Mouse (Mus musculus) frontal cortex, adult (tissue): Measurements from ENCODE around the gene Kank1.

Experiments used
- ATAC-seq: cut with Nextera tagmentation; 2 replicates; pipeline ENCODE4 v1.9.2; 2017; ENCODE audit warnings: mild to moderate bottlenecking, moderate library complexity, mixed read lengths; ENCODE audit not compliant: low TSS enrichment

Gene Kank1

GRCm38 (mm10) chr19:25366620-25367019, 129.8 kb downstream of the Kank1 start:
- ATAC-seq: no peak

- no peak for ATAC-seq
Observed at GRCm38 (mm10) chr19:25370428-25370827, 133.7 kb downstream of the Kank1 start.

- ATAC-seq: no peak
Observed at GRCm38 (mm10) chr19:25372794-25373193, 136.0 kb downstream of the Kank1 start.

GRCm38 (mm10) chr19:25373594-25373993, 136.8 kb downstream of the Kank1 start:
- ATAC-seq: no peak

GRCm38 (mm10) chr19:25374191-25374590, 137.4 kb downstream of the Kank1 start:
- no peak for ATAC-seq

GRCm38 (mm10) chr19:25374926-25375325, 138.2 kb downstream of the Kank1 start:
- no peak for ATAC-seq

- no peak for ATAC-seq
Observed at GRCm38 (mm10) chr19:25376871-25377270, 140.1 kb downstream of the Kank1 start.

- no peak for ATAC-seq
Observed at GRCm38 (mm10) chr19:25380675-25381074, 143.9 kb downstream of the Kank1 start.

GRCm38 (mm10) chr19:25381972-25382371, 145.2 kb downstream of the Kank1 start:
- no peak for ATAC-seq

GRCm38 (mm10) chr19:25382494-25382893, 145.7 kb downstream of the Kank1 start:
- ATAC-seq: no peak

- no peak for ATAC-seq
Observed at GRCm38 (mm10) chr19:25383386-25384146, 146.8 kb downstream of the Kank1 start.

GRCm38 (mm10) chr19:25385981-25386380, 149.2 kb downstream of the Kank1 start:
- ATAC-seq: no peak

GRCm38 (mm10) chr19:25386679-25387470, 150.1 kb downstream of the Kank1 start:
- ATAC-seq: no peak

GRCm38 (mm10) chr19:25387902-25388301, 151.1 kb downstream of the Kank1 start:
- ATAC-seq: no peak

- no peak for ATAC-seq
Observed at GRCm38 (mm10) chr19:25392135-25392534, 155.4 kb downstream of the Kank1 start.

- no peak for ATAC-seq
Observed at GRCm38 (mm10) chr19:25395035-25395434, 158.3 kb downstream of the Kank1 start.

- no peak for ATAC-seq
Observed at GRCm38 (mm10) chr19:25396709-25397266, 160.0 kb downstream of the Kank1 start.

GRCm38 (mm10) chr19:25399511-25400211, 162.9 kb downstream of the Kank1 start:
- ATAC-seq: no peak

- peak; percentile 82 for ATAC-seq
Observed at GRCm38 (mm10) chr19:25400212-25400913, 163.6 kb downstream of the Kank1 start.

- ATAC-seq: no peak
Observed at GRCm38 (mm10) chr19:25401521-25401920, 164.7 kb downstream of the Kank1 start.

GRCm38 (mm10) chr19:25404163-25404562, 167.4 kb downstream of the Kank1 start:
- ATAC-seq: no peak
